Mouse (Mus musculus) erythroblast, embryonic 14.5 days (primary cell): ENCODE data around the gene Eif1.

Experiments
- GATA1 ChIP-seq: IDR thresholded peaks from 2 replicates; pipeline ENCODE4 v1.6.1; 2012; ENCODE audit warnings: low read length, inconsistent platforms, mixed read lengths
- TAL1 ChIP-seq: IDR thresholded peaks from 3 replicates; pipeline ENCODE4 v1.6.1; 2012; ENCODE audit warnings: low read length, inconsistent platforms, mixed read lengths

DNA sequence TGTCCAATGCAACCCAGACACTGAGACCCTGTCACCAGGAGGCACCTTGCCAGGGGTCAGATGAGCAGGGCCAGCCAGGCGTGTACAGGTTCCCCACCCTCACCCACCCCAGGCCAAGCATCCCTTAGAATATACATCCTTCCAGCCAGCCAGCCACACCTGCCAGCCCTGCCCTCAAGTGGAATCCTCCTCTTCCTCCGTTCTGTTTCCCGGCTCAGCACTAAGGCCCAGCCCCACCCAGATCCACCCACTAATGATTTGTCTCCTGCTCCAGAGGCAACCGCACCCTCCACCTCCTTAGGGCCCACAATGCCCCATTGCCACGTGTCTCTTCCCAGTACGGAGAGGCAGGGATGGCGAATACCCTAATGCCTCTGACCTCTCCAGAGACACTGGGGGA is 45.0 kb upstream of the Eif1 start:
- no peak for TF ChIP-seq GATA1
- TF ChIP-seq TAL1: no peak
